Mouse (Mus musculus): ENCODE data around the gene Rnf180. TPM values are rescaled to one million over a fixed set of nuclear protein-coding genes. Genes with fewer than 3 reads are reported as not detected.
"Not testable (repeated sequence)": the region's sequence is repeated elsewhere in the genome, so short reads cannot be mapped to it uniquely, and the experiment has no call there.

Gene Rnf180
- polyA plus RNA-seq (2016; fragmentation: Nextera tagmentation; extraction: Ambion mirVana): 2.4 and 3.2 TPM in 2 replicates

DNA sequence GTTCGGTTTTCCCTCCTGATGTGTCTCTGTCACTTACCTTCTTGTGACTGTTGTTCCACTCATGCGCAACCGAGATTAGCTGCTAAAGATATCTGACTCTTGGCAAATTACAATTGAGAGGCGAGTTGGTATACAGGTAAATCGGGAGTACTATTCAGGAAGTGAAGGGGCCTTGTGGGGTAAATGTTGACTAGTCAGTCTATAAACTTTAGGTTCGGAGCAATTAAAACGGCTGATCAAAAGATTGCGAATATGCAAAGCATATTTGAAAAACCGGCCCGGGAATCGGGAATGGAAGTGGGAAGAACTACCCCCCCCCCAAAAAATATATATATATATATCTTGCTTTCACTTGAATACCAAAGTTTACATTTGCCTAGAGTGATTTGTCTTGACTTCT is at the start of gene Rnf180:
TSS of gene Rnf180 (minus strand) at position 101 of the 400 bp plus-strand sequence.
- 49% methylated on average over 11 of the region's 11 CpGs for WGBS
- H3K4me2 ChIP-seq: peak within 1 kb of the TSS; percentile 98
- peak within 1 kb of the TSS; percentile 74 for H3K4me3 ChIP-seq
- H3K36me3 ChIP-seq: no peaks in the 10 kb centered on the region
- H3K27ac ChIP-seq (ENCODE audit: poor library complexity, severe bottlenecking): no peak within 1 kb of the TSS
- H3K9ac ChIP-seq: peak within 1 kb of the TSS; percentile 85
- H3K27me3 ChIP-seq (replicated peaks): peaks cover 17% of the 10 kb centered on the region; the same call in 1 of the 2 replicates
- peaks cover 11% of the 10 kb centered on the region for H3K4me1 ChIP-seq (replicated peaks)
- H3K9me3 ChIP-seq (replicated peaks): no peaks in the 10 kb centered on the region
- ATAC-seq (ENCODE audit: insufficient number of reproducible peaks, low FRiP score): no peak

DNA sequence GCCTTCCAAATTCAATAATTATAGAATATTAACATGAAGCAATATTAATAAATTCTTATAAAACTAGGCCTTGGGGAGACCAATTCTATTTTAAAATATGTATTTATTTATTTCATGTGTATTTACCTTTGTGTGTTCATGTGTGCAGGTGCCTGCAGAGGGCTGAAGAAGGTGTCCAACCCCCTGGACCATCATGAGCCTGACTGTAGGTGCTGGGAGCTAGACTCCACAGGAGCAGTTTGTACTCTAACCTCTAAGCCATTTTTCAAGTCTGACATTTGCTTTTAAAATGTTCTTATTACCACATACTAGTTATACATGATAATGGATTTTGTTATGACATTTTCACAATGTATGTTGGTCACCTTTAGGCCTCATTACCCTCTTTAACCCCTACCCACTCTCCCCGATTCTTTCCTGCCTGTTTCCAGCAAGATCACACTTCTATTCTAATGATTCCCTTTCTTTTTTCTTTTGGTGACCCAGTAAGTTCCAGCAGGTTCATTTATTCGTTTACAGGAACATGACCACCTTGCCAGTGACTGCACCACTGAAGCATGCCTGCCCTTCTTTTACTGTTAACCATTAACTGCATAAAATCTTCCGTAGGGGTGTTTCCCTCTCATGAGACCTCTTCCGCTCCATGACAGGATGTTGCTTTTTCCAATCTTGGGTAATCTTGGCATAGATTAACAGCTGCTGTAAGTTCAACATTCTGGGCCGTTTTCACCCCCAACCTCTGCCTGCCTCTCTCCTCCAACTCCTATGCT is 36.8 kb upstream of the Rnf180 start:
- H3K36me3 ChIP-seq: no peaks in the 10 kb centered on the region
- H3K4me3 ChIP-seq: no peak overlapping the region
- no peak overlapping the region for H3K9ac ChIP-seq
- no peaks in the 10 kb centered on the region for H3K27me3 ChIP-seq (replicated peaks)
- H3K4me2 ChIP-seq: no peak overlapping the region
- no peaks in the 10 kb centered on the region for H3K4me1 ChIP-seq (replicated peaks)
- ATAC-seq (ENCODE audit: insufficient number of reproducible peaks, low FRiP score): no peak
- 53% methylated on average over 5 of the region's 5 CpGs for WGBS
- H3K9me3 ChIP-seq (replicated peaks): no peaks in the 10 kb centered on the region
- no peak overlapping the region for H3K27ac ChIP-seq (ENCODE audit: poor library complexity, severe bottlenecking)

- ATAC-seq (ENCODE audit: insufficient number of reproducible peaks, low FRiP score): no peak
- Histone ChIP-seq H3K36me3 (no peaks in the 10 kb centered on the region), H3K9ac (no peak overlapping the region), H3K4me2 (no peak overlapping the region), H3K27ac (ENCODE audit: poor library complexity, severe bottlenecking) (no peak overlapping the region), H3K4me3 (no peak overlapping the region), H3K9me3 (replicated peaks) (no peaks in the 10 kb centered on the region), H3K4me1 (replicated peaks) (no peaks in the 10 kb centered on the region), H3K27me3 (replicated peaks) (no peaks in the 10 kb centered on the region)
- 65% methylated on average over 1 of the region's 1 CpGs for WGBS
Observed at GRCm38 (mm10) chr13:105326946-105327345, 32.3 kb upstream of the Rnf180 start.

DNA sequence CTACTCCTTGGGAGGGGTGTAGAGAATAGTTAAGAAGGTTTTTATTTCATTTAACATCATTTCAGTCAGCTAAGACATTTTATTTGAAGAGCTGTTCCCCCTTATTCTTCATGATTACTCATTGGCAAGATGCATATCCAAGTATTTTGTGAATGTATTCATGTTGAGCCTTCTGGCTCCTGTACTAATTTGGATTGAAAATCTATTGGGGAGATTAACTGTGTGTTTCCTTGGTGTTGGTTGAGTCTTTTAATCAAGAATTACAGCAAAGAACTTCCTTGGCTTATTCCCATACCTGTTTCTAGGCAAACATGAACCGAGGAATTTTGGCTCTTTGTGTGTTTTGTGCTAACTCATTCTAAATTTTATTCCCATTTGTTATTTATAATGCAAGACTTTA is 22.3 kb upstream of the Rnf180 start:
- Histone ChIP-seq H3K4me2 (no peak overlapping the region), H3K9ac (no peak overlapping the region), H3K27me3 (replicated peaks) (no peaks in the 10 kb centered on the region), H3K4me3 (no peak overlapping the region), H3K4me1 (replicated peaks) (no peaks in the 10 kb centered on the region), H3K27ac (ENCODE audit: poor library complexity, severe bottlenecking) (no peak overlapping the region), H3K36me3 (no peaks in the 10 kb centered on the region), H3K9me3 (replicated peaks) (no peaks in the 10 kb centered on the region)
- 70% methylated on average over 1 of the region's 1 CpGs for WGBS
- no peak for ATAC-seq (ENCODE audit: insufficient number of reproducible peaks, low FRiP score)

- Histone ChIP-seq H3K27ac (ENCODE audit: poor library complexity, severe bottlenecking) (no peak overlapping the region), H3K27me3 (replicated peaks) (no peaks in the 10 kb centered on the region), H3K4me2 (no peak overlapping the region), H3K9ac (no peak overlapping the region), H3K4me3 (no peak overlapping the region), H3K4me1 (replicated peaks) (no peaks in the 10 kb centered on the region), H3K36me3 (no peaks in the 10 kb centered on the region), H3K9me3 (replicated peaks) (no peaks in the 10 kb centered on the region)
- 68% methylated on average over 6 of the region's 6 CpGs for WGBS
- ATAC-seq (ENCODE audit: insufficient number of reproducible peaks, low FRiP score): no peak
Observed at GRCm38 (mm10) chr13:105316009-105316408, 21.4 kb upstream of the Rnf180 start.

DNA sequence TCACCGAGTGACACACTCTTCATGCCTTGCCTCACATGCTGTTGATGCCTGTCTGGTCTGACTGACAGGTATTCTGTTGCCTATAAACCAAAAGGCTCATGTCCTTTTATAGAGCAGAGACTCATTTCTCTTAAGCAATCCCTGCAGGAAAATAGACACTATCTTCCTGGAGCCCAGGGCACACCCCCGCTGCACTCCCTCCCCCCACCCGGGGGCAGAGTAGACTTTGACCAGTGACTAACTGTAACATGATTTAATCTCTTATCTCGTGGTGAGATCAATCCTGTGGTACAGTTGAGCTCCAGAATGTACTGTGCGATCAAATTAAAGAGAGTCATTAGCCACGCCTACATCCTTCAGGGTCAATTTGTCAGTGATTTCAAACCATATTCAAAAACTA is 18.1 kb upstream of the Rnf180 start:
- H3K4me2 ChIP-seq: no peak overlapping the region
- H3K9ac ChIP-seq: no peak overlapping the region
- no peaks in the 10 kb centered on the region for H3K4me1 ChIP-seq (replicated peaks)
- no peak for ATAC-seq (ENCODE audit: insufficient number of reproducible peaks, low FRiP score)
- WGBS: 72% methylated on average over 6 of the region's 6 CpGs
- H3K4me3 ChIP-seq: no peak overlapping the region
- H3K27me3 ChIP-seq (replicated peaks): no peaks in the 10 kb centered on the region
- H3K9me3 ChIP-seq (replicated peaks): no peaks in the 10 kb centered on the region
- H3K36me3 ChIP-seq: no peaks in the 10 kb centered on the region
- H3K27ac ChIP-seq (ENCODE audit: poor library complexity, severe bottlenecking): no peak overlapping the region

DNA sequence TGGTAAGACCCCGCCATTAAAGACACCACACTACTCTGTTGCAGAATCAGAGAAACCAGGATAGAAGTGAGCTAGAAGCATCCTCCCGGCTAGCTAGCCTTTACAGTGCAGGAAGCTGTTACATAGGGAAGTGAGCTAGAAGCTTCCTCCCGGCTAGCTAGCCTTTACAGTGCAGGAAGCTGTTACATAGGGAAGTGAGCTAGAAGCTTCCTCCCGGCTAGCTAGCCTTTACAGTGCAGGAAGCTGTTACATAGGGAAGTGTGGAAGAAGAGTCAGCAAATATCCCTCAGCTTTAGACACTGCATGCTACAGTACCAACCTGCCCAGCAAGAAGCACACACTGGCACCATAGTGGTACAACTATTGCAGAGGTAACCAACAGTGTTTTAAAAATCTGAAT is 15.9 kb upstream of the Rnf180 start:
- H3K36me3 ChIP-seq; H3K4me2 ChIP-seq; H3K9me3 ChIP-seq (replicated peaks); H3K4me3 ChIP-seq; ATAC-seq (ENCODE audit: insufficient number of reproducible peaks, low FRiP score); H3K4me1 ChIP-seq (replicated peaks); H3K27me3 ChIP-seq (replicated peaks); H3K9ac ChIP-seq; H3K27ac ChIP-seq (ENCODE audit: poor library complexity, severe bottlenecking): not testable (repeated sequence)
- 70% methylated on average over 4 of the region's 4 CpGs for WGBS

- Histone ChIP-seq H3K9me3 (replicated peaks) (no peaks in the 10 kb centered on the region), H3K4me1 (replicated peaks) (no peaks in the 10 kb centered on the region), H3K27me3 (replicated peaks) (no peaks in the 10 kb centered on the region), H3K9ac (no peak overlapping the region), H3K27ac (ENCODE audit: poor library complexity, severe bottlenecking) (no peak overlapping the region), H3K4me3 (no peak overlapping the region), H3K36me3 (no peaks in the 10 kb centered on the region), H3K4me2 (no peak overlapping the region)
- no peak for ATAC-seq (ENCODE audit: insufficient number of reproducible peaks, low FRiP score)
- WGBS: 65% methylated on average over 2 of the region's 2 CpGs
Observed at GRCm38 (mm10) chr13:105305513-105305912, 10.9 kb upstream of the Rnf180 start.

- Histone ChIP-seq H3K4me2 (no peak overlapping the region), H3K9ac (no peak overlapping the region), H3K9me3 (replicated peaks) (no peaks in the 10 kb centered on the region), H3K4me1 (replicated peaks) (no peaks in the 10 kb centered on the region), H3K27me3 (replicated peaks) (no peaks in the 10 kb centered on the region), H3K4me3 (no peak overlapping the region), H3K36me3 (no peaks in the 10 kb centered on the region), H3K27ac (ENCODE audit: poor library complexity, severe bottlenecking) (no peak overlapping the region)
- ATAC-seq (ENCODE audit: insufficient number of reproducible peaks, low FRiP score): no peak
- WGBS: 66% methylated on average over 4 of the region's 4 CpGs
Observed at GRCm38 (mm10) chr13:105304054-105304453, 9.4 kb upstream of the Rnf180 start.

DNA sequence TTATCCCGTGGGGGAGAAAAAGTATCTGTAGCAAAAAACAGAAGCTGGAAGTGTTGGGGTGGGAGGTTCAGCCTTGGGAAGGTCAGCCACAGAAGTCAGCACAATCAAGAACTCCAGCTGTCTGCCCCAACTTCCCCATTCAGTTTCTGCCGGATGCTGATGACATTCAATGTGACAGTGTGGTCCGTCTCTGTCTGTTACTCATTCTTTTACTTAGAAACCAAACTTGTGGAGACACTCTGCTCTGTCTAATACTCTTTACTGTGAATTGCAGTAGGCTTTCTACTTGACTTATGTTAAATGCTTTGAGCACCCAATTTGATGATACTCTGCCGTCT is 5.4 kb upstream of the Rnf180 start:
- no peak overlapping the region for H3K27ac ChIP-seq (ENCODE audit: poor library complexity, severe bottlenecking)
- no peak for ATAC-seq (ENCODE audit: insufficient number of reproducible peaks, low FRiP score)
- no peak overlapping the region for H3K4me2 ChIP-seq
- H3K4me1 ChIP-seq (replicated peaks): no peaks in the 10 kb centered on the region
- no peaks in the 10 kb centered on the region for H3K9me3 ChIP-seq (replicated peaks)
- H3K27me3 ChIP-seq (replicated peaks): peaks cover 7% of the 10 kb centered on the region; the same call in 1 of the 2 replicates
- no peak overlapping the region for H3K9ac ChIP-seq
- 66% methylated on average over 4 of the region's 4 CpGs for WGBS
- no peak overlapping the region for H3K4me3 ChIP-seq
- H3K36me3 ChIP-seq: no peaks in the 10 kb centered on the region

GRCm38 (mm10) chr13:105299162-105300008 is 4.8 kb upstream of the Rnf180 start:
- H3K27me3 ChIP-seq (replicated peaks): peaks cover 9% of the 10 kb centered on the region; the same call in 1 of the 2 replicates
- H3K9ac ChIP-seq: no peak overlapping the region
- no peaks in the 10 kb centered on the region for H3K4me1 ChIP-seq (replicated peaks)
- H3K4me3 ChIP-seq: no peak overlapping the region
- no peaks in the 10 kb centered on the region for H3K36me3 ChIP-seq
- 52% methylated on average over 4 of the region's 4 CpGs for WGBS
- no peak overlapping the region for H3K4me2 ChIP-seq
- H3K27ac ChIP-seq (ENCODE audit: poor library complexity, severe bottlenecking): no peak overlapping the region
- ATAC-seq (ENCODE audit: insufficient number of reproducible peaks, low FRiP score): no peak
- no peaks in the 10 kb centered on the region for H3K9me3 ChIP-seq (replicated peaks)

Data from heart, embryonic 12.5 days (tissue).